ENCODE assay signal across 8 mouse cellular contexts in genomic region chr1:186702391-186703255, GRCm38 (mm10). TPM values are rescaled to one million over a fixed set of nuclear protein-coding genes. Genes with fewer than 3 reads are reported as not detected.
A peak's percentile ranks its signal among the peaks of the same experiment; 100 is the strongest.
DNase-seq lines count a peak whose midpoint lies in the region; ATAC-seq lines count a peak whose summit lies in the region.
"Had no signal": no experiment of that assay in that cellular context is flagged by ENCODE, and none has a peak within 500 bp of the region (broad histone marks: within the 10 kb centered on the region; RNA-seq: fewer than 3 reads in every experiment).

No protein-coding gene starts in this region.

- no peaks in the 10 kb centered on the region for H3K36me3 ChIP-seq in forebrain, embryonic 12.5 days (replicated peaks)
- no peaks in the 10 kb centered on the region for H3K36me3 ChIP-seq in hindbrain, embryonic 13.5 days
- no peaks in the 10 kb centered on the region for H3K36me3 ChIP-seq in midbrain, embryonic 16.5 days (ENCODE audit: control insufficient read depth, insufficient read depth, low read length)
- H3K36me3 ChIP-seq: liver, embryonic 15.5 days had no signal

- peak overlapping the region; percentile 65 for H3K4me3 ChIP-seq in forebrain, embryonic 12.5 days (replicated peaks)
- peak overlapping the region; percentile 66 for H3K4me3 ChIP-seq in hindbrain, embryonic 13.5 days
- peak overlapping the region; percentile 60 for H3K4me3 ChIP-seq in midbrain, embryonic 16.5 days (ENCODE audit: low read depth, low read length)

- peak overlapping the region; percentile 89 for H3K4me2 ChIP-seq in forebrain, embryonic 12.5 days
- peak overlapping the region; percentile 79 for H3K4me2 ChIP-seq in hindbrain, embryonic 13.5 days
- H3K4me2 ChIP-seq in midbrain, embryonic 16.5 days (ENCODE audit: low read length) = peak overlapping the region; percentile 79

- peaks cover 32% of the 10 kb centered on the region for H3K4me1 ChIP-seq in forebrain, embryonic 12.5 days
- H3K4me1 ChIP-seq in hindbrain, embryonic 13.5 days (replicated peaks) = peaks cover 36% of the 10 kb centered on the region
- H3K4me1 ChIP-seq in midbrain, embryonic 16.5 days (ENCODE audit: control insufficient read depth, insufficient read depth, low read length) = peaks cover 14% of the 10 kb centered on the region

- peaks cover 27% of the 10 kb centered on the region for H3K27me3 ChIP-seq in forebrain, embryonic 12.5 days
- peaks cover 14% of the 10 kb centered on the region for H3K27me3 ChIP-seq in hindbrain, embryonic 13.5 days
- H3K27me3 ChIP-seq in midbrain, embryonic 16.5 days (ENCODE audit: control insufficient read depth, insufficient read depth, low read depth, low read length) = peaks cover 7% of the 10 kb centered on the region

- 0 out of 2 replicates have a peak overlapping the region, but pooled peaks have one; percentile 5 for H3K27ac ChIP-seq in forebrain, embryonic 12.5 days
- H3K27ac ChIP-seq in hindbrain, embryonic 13.5 days = peak overlapping the region; percentile 64; the same call in 1 of the 2 replicates
- no peak overlapping the region for H3K27ac ChIP-seq in midbrain, embryonic 16.5 days (ENCODE audit: low read length)
- H3K27ac ChIP-seq: liver, embryonic 15.5 days had no signal

- no peaks in the 10 kb centered on the region for H3K9me3 ChIP-seq in forebrain, embryonic 12.5 days
- H3K9me3 ChIP-seq in hindbrain, embryonic 13.5 days = no peaks in the 10 kb centered on the region
- no peaks in the 10 kb centered on the region for H3K9me3 ChIP-seq in midbrain, embryonic 16.5 days (replicated peaks; ENCODE audit: control insufficient read depth, low read length, poor library complexity, severe bottlenecking)
- H3K9me3 ChIP-seq: liver, embryonic 15.5 days had no signal

- DNase-seq in embryo, embryonic 10.5 days (ENCODE audit: low spot score) = peak; percentile 65
- DNase-seq in testis, postnatal 14 days (ENCODE audit: low spot score) = no peak
- DNase-seq in B cell, adult 2 months = no peak
- no peak for DNase-seq in thymus, postnatal 14 days

- 22% methylated on average over 15 of the region's 15 CpGs for WGBS in forebrain, embryonic 12.5 days
- 15% methylated on average over 15 of the region's 15 CpGs for WGBS in hindbrain, embryonic 13.5 days
- 27% methylated on average over 15 of the region's 15 CpGs for WGBS in midbrain, embryonic 16.5 days

- peak overlapping the region; percentile 25; the same call in 1 of the 2 replicates for H3K9ac ChIP-seq in forebrain, embryonic 12.5 days
- H3K9ac ChIP-seq in hindbrain, embryonic 13.5 days = no peak overlapping the region; the same call in 1 of the 2 replicates
- H3K9ac ChIP-seq in midbrain, embryonic 16.5 days (ENCODE audit: low read depth, low read length) = 0 out of 2 replicates have a peak overlapping the region, but pooled peaks have one; percentile 11
- H3K9ac ChIP-seq: liver, embryonic 15.5 days had no signal

- no peak for ATAC-seq in forebrain, embryonic 12.5 days (ENCODE audit: low FRiP score)
- ATAC-seq in hindbrain, embryonic 13.5 days (ENCODE audit: low FRiP score) = no peak
- no peak for ATAC-seq in midbrain, embryonic 16.5 days

RNA-seq across cellular contexts. Expression of gene Tgfb2, which starts 3.2 kb away (rescaled TPM):
- 20.5 and 23.0 TPM in 2 replicates for polyA plus RNA-seq in forebrain, embryonic 12.5 days (2016; fragmentation: Nextera tagmentation; extraction: Ambion mirVana)
- polyA plus RNA-seq in hindbrain, embryonic 13.5 days (2015; fragmentation: Nextera tagmentation; extraction: Ambion mirVana) = 20.6 and 23.1 TPM in 2 replicates
- 14.8 and 20.1 TPM in 2 replicates for polyA plus RNA-seq in midbrain, embryonic 16.5 days (2015; fragmentation: Nextera tagmentation; extraction: Ambion mirVana)

RNA-seq across cellular contexts. Expression of gene Rrp15, which starts 46.5 kb away (rescaled TPM):
- 52.7 and 58.8 TPM in 2 replicates for polyA plus RNA-seq in forebrain, embryonic 12.5 days (2016; fragmentation: Nextera tagmentation; extraction: Ambion mirVana)
- polyA plus RNA-seq in hindbrain, embryonic 13.5 days (2015; fragmentation: Nextera tagmentation; extraction: Ambion mirVana) = 31.8 and 34.9 TPM in 2 replicates
- 28.2 and 32.0 TPM in 2 replicates for polyA plus RNA-seq in midbrain, embryonic 16.5 days (2015; fragmentation: Nextera tagmentation; extraction: Ambion mirVana)
